Mouse (Mus musculus) stomach, embryonic 14.5 days (tissue): ENCODE results near the gene Gtsf2. TPM values are rescaled to one million over a fixed set of nuclear protein-coding genes. Genes with fewer than 3 reads are reported as not detected.
"Not testable (repeated sequence)": the region's sequence is repeated elsewhere in the genome, so short reads cannot be mapped to it uniquely, and the experiment has no call there.

Experiments used
- ATAC-seq: fragments of 200-750 bp; cut with Nextera tagmentation; 2 replicates; pipeline ENCODE4 v1.8.0; 2017; ENCODE audit warnings: low read depth, moderate TSS enrichment; ENCODE audit not compliant: insufficient number of reproducible peaks, insufficient read depth, low FRiP score
- H3K27ac ChIP-seq: fragments of 300-500 bp; sonication (generic); 2 replicates; pipeline ENCODE4 v1.5.1; 2014; ENCODE audit warnings: mild to moderate bottlenecking, low read length, moderate library complexity, mixed read lengths
- H3K27me3 ChIP-seq: fragments of 300-500 bp; sonication (generic); 2 replicates; pipeline ENCODE4 v1.6.1; 2014; ENCODE audit warnings: low read length, control low read depth, mixed read lengths; ENCODE audit not compliant: control insufficient read depth, insufficient read depth
- H3K36me3 ChIP-seq: fragments of 300-500 bp; sonication (generic); 2 replicates; pipeline ENCODE4 v1.6.1; 2014; ENCODE audit warnings: mild to moderate bottlenecking, control low read depth, low read length, moderate library complexity, mixed read lengths; ENCODE audit not compliant: control insufficient read depth, insufficient read depth
- H3K4me1 ChIP-seq: fragments of 300-500 bp; sonication (generic); 2 replicates; pipeline ENCODE4 v1.6.1; 2014; ENCODE audit warnings: low read length, control low read depth, mixed read lengths; ENCODE audit not compliant: control insufficient read depth, insufficient read depth
- H3K4me2 ChIP-seq: fragments of 300-500 bp; sonication (generic); replicated peaks from 2 replicates; pipeline ENCODE4 v1.6.1; 2014; ENCODE audit warnings: low read depth, low read length, control low read depth
- H3K4me3 ChIP-seq: fragments of 300-500 bp; sonication (generic); 2 replicates; pipeline ENCODE4 v1.5.1; 2014; ENCODE audit warnings: low read depth, low read length, control low read depth
- H3K9ac ChIP-seq: fragments of 300-500 bp; sonication (generic); replicated peaks from 2 replicates; pipeline ENCODE4 v1.6.1; 2014; ENCODE audit warnings: low read depth, mild to moderate bottlenecking, control low read depth, low read length, moderate library complexity, mixed read lengths
- H3K9me3 ChIP-seq: fragments of 300-500 bp; sonication (generic); 2 replicates; pipeline ENCODE4 v1.6.1; 2016; ENCODE audit warnings: low read depth, low read length, control low read depth; ENCODE audit not compliant: control insufficient read depth
- WGBS: fragments of 180-500 bp; shearing (Covaris S2); extraction: QIAGEN DNeasy Blood & Tissue Kit; methylation state at CpG from one replicate; pipeline ENCODE4 v1.1.7; 2014; 5-methylcytosine and 5-hydroxymethylcytosine counted together
- polyA plus RNA-seq: library from polyadenylated mRNA; unstranded; fragments of >200 nt; fragmentation: Nextera tagmentation; extraction: Ambion mirVana; gene quantifications from 2 replicates; pipeline ENCODE4 v1.2.1, GENCODE M21; 2014

Gene Gtsf2
- polyA plus RNA-seq, 1 experiment from 2014 or later = not detected

DNA sequence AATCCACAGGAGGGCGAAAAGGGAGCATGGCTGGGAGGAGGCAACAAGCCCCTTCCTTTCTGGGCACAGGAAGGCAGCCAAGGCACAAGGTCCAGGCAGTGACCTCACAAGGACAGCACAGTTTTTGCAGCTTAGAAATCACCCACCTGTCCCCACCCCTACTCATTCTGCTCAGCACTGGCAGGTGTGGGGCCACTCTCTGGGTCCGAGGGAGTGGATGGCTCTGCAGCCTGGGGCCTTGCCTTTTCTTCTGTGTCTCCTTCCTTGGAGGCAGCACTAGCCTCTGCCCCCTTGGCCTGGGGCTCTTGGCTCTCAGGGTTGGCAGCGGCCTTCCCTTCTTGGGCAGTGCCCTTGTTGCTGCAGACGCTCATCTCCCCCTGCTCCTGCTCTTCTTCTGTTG is 2.3 kb downstream of the Gtsf2 start:
- H3K9ac ChIP-seq, H3K36me3 ChIP-seq, ATAC-seq, H3K27ac ChIP-seq, H3K4me3 ChIP-seq, H3K4me2 ChIP-seq, H3K4me1 ChIP-seq, H3K27me3 ChIP-seq, H3K9me3 ChIP-seq: not testable (repeated sequence)
- WGBS = 80% methylated on average over 4 of the region's 4 CpGs

DNA sequence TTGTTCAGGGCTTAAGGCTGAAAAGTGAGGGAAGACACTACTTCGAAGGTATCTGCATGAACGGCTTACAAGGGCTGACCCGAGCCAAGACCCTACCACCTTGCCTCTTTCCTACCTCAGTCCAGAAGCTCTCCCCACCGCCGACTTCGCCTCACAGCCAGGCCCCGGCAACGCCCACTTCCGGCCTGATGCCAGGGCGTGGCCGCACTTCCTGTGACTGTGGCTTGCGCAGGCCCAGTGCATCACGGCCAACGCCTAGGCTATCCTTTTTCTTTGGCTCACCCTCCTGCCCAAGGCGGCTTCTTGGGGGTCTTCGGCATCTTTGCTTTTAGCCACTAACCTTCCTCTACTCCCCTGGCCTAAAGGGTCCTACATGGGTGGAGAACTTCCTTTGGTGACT is 18.0 kb downstream of the Gtsf2 start, which contains the start of gene Gtsf1:
Gene Gtsf1 (minus strand): TSS at position 230 of the 400 bp plus-strand sequence.
- no peaks in the 10 kb centered on the region for H3K36me3 ChIP-seq
- no peaks in the 10 kb centered on the region for H3K4me1 ChIP-seq
- H3K27ac ChIP-seq = no peak within 1 kb of the TSS
- H3K9ac ChIP-seq = no peak within 1 kb of the TSS
- H3K9me3 ChIP-seq = no peaks in the 10 kb centered on the region
- H3K27me3 ChIP-seq = no peaks in the 10 kb centered on the region
- 94% methylated on average over 16 of the region's 16 CpGs for WGBS
- no peak for ATAC-seq
- H3K4me3 ChIP-seq = no peak within 1 kb of the TSS
- no peak within 1 kb of the TSS for H3K4me2 ChIP-seq

DNA sequence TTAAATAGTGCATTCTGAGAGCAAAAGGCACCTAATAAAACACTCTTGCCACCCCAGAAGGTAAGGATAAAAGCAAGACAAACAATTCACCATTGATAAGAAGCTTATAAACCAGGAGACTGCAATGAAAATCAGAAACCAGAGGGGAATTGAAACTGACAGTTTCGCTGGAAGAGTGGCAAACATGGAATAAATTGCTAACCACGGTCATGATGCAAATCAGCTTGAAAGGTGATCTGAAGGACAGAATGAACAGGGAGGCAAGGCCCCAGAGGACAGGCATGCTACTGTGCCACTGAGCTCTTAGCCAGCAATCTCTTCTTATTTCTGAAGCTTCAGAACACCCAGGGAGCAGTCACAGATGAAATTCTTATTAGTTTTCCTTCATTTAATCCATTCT is 21.3 kb downstream of the Gtsf2 start:
- H3K9me3 ChIP-seq = no peaks in the 10 kb centered on the region

DNA sequence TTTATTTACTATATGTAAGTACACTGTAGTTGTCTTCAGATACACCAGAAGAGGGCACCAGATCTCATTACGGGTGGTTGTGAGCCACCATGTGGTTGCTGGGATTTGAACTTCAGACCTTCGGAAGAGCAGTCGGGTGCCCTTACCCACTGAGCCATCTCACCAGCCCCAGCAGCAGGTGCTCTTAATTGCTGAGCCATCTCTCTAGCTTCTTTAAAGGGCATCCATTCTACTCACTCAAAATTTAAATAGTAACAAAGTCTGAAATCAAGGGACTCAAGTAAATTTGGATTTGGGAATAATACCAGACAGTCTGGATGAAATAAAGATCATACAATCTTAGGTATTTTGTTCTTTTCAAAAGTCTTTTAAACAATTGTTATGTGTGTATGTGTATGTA is 42.7 kb downstream of the Gtsf2 start:
- 98% methylated on average over 2 of the region's 3 CpGs for WGBS
- not testable (repeated sequence) for ATAC-seq, H3K36me3 ChIP-seq

More for the DNA sequence above, 21.3 kb downstream of the Gtsf2 start:
- no peaks in the 10 kb centered on the region for H3K36me3 ChIP-seq
- no peak overlapping the region for H3K9ac ChIP-seq
- no peaks in the 10 kb centered on the region for H3K27me3 ChIP-seq
- 48% methylated on average over 2 of the region's 2 CpGs for WGBS
- ATAC-seq = no peak
- H3K4me1 ChIP-seq = no peaks in the 10 kb centered on the region
- H3K27ac ChIP-seq = no peak overlapping the region
- no peak overlapping the region for H3K4me3 ChIP-seq
- H3K4me2 ChIP-seq = no peak overlapping the region

DNA sequence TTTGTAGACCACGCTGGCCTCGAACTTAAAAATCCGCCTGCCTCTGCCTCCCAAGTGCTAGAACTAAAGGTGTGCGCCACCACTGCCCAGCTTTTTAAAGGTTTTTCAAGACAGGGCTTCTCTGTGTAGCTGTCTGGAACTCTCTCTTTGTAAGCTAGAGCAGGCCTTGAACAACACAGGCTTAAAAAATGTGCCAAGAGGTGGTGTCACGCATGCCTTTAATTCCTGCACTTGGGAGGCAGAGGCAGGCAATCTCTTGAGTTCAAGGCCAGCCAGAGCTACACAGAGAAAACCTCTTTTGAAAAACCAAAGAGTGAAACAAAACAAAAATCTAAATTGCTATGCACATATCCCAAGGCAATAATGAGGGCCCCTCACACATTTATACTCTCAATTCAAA is 46.9 kb downstream of the Gtsf2 start:
- 91% methylated on average over 5 of the region's 5 CpGs for WGBS

More for the DNA sequence above, 42.7 kb downstream of the Gtsf2 start:
- not testable (repeated sequence) for H3K4me1 ChIP-seq, H3K27ac ChIP-seq, H3K27me3 ChIP-seq, H3K4me3 ChIP-seq, H3K4me2 ChIP-seq, H3K9ac ChIP-seq, H3K9me3 ChIP-seq

DNA sequence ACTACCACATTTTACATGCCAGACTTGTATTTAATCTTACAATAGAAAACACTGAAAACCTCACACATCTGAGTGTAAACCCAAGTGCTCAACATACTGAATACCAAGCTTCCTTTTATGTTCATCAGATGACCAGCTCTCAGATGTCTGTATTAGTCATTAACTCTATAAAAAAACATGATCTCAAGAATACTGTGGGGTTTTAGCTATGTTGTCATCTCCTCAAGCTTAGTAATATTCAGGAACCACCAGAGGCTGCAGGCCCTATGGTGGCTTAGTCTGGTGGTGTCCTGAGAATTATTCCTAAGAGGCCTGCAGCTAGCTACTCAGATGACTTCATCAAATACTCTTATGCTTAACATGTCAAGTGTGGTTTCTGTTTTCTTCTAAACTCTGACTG is 54.7 kb downstream of the Gtsf2 start:
- H3K27ac ChIP-seq = no peak overlapping the region
- no peak overlapping the region for H3K9ac ChIP-seq
- H3K4me3 ChIP-seq = no peak overlapping the region
- no peaks in the 10 kb centered on the region for H3K36me3 ChIP-seq
- H3K4me1 ChIP-seq = no peaks in the 10 kb centered on the region
- no peak for ATAC-seq
- H3K4me2 ChIP-seq = no peak overlapping the region
- H3K9me3 ChIP-seq = no peaks in the 10 kb centered on the region
- no peaks in the 10 kb centered on the region for H3K27me3 ChIP-seq

More for the DNA sequence above, 46.9 kb downstream of the Gtsf2 start:
- H3K27me3 ChIP-seq = no peaks in the 10 kb centered on the region
- no peak for ATAC-seq
- H3K4me3 ChIP-seq = no peak overlapping the region
- H3K36me3 ChIP-seq = no peaks in the 10 kb centered on the region
- no peaks in the 10 kb centered on the region for H3K9me3 ChIP-seq
- H3K4me1 ChIP-seq = no peaks in the 10 kb centered on the region
- H3K9ac ChIP-seq = no peak overlapping the region
- H3K27ac ChIP-seq = no peak overlapping the region
- H3K4me2 ChIP-seq = no peak overlapping the region

Other genes with a start within 250 kb of the Gtsf2 start
- 141 and 154 TPM in 2 replicates for gene Cbx5, start 208.7 kb downstream of the Gtsf2 start, polyA plus RNA-seq
- 852 and 906 TPM in 2 replicates for gene Hnrnpa1, start 208.0 kb downstream of the Gtsf2 start, polyA plus RNA-seq
- gene Nfe2, start 190.1 kb downstream of the Gtsf2 start, polyA plus RNA-seq = 1.9 and 2.0 TPM in 2 replicates
- gene Copz1, start 175.8 kb downstream of the Gtsf2 start, polyA plus RNA-seq = 281 and 289 TPM in 2 replicates
- 0.24 and 0.46 TPM in 2 replicates for gene Gpr84, start 137.9 kb downstream of the Gtsf2 start, polyA plus RNA-seq
- gene Zfp385a, start 108.4 kb downstream of the Gtsf2 start, polyA plus RNA-seq = 11.1 and 11.7 TPM in 2 replicates
- 67.5 and 71.2 TPM in 2 replicates for gene Itga5, start 81.7 kb downstream of the Gtsf2 start, polyA plus RNA-seq
- gene Gtsf1, start 18.0 kb downstream of the Gtsf2 start, polyA plus RNA-seq = not detected in 2 replicates
- 3.1 and 3.2 TPM in 2 replicates for gene Nckap1l, start 5.3 kb upstream of the Gtsf2 start, polyA plus RNA-seq
- 15.4 and 15.8 TPM in 2 replicates for gene Pde1b, start 54.6 kb upstream of the Gtsf2 start, polyA plus RNA-seq
- 12.9 and 17.4 TPM in 2 replicates for gene Ppp1r1a, start 89.5 kb upstream of the Gtsf2 start, polyA plus RNA-seq
- gene Glycam1, start 116.6 kb upstream of the Gtsf2 start, polyA plus RNA-seq = not detected in 2 replicates